19 mouse cellular contexts compared by ENCODE assay signal in genomic region chr17:24861785-24862184, GRCm38 (mm10). TPM values are rescaled to one million over a fixed set of nuclear protein-coding genes. Genes with fewer than 3 reads are reported as not detected.
"Had no signal": no experiment of that assay in that cellular context is flagged by ENCODE, and none has a peak within 500 bp of the region (broad histone marks: within the 10 kb centered on the region; RNA-seq: fewer than 3 reads in every experiment).

No protein-coding gene starts in this region.

- H3K9ac ChIP-seq: neural tube, embryonic 12.5 days; neural tube, embryonic 13.5 days; neural tube, embryonic 15.5 days; stomach, embryonic 15.5 days had no signal

- H3K9me3 ChIP-seq: neural tube, embryonic 12.5 days; neural tube, embryonic 13.5 days; neural tube, embryonic 15.5 days; stomach, embryonic 15.5 days had no signal

- H3K4me1 ChIP-seq: neural tube, embryonic 12.5 days; neural tube, embryonic 13.5 days; neural tube, embryonic 15.5 days; stomach, embryonic 15.5 days had no signal

- H3K27me3 ChIP-seq: neural tube, embryonic 12.5 days; neural tube, embryonic 13.5 days; neural tube, embryonic 15.5 days; stomach, embryonic 15.5 days had no signal

- H3K27ac ChIP-seq: neural tube, embryonic 12.5 days; neural tube, embryonic 13.5 days; neural tube, embryonic 15.5 days; stomach, embryonic 15.5 days; stomach, postnatal 0 days had no signal

- H3K4me3 ChIP-seq: neural tube, embryonic 12.5 days; neural tube, embryonic 13.5 days; neural tube, embryonic 15.5 days; stomach, embryonic 15.5 days had no signal

- DNase-seq: retina, postnatal 1 day; right cerebral cortex, adult 18-20 months; right cerebral cortex, postnatal 14 days; right cerebral cortex, postnatal 25 days; right cerebral cortex, postnatal 4 days; spleen, adult 18-20 months; thymus, adult 18-20 months; thymus, adult 2 months; thymus, postnatal 14 days; thymus, postnatal 25 days; thymus, postnatal 36 days; thymus, postnatal 4 days had no signal

- H3K4me2 ChIP-seq: neural tube, embryonic 12.5 days; neural tube, embryonic 13.5 days; neural tube, embryonic 15.5 days; stomach, embryonic 15.5 days had no signal

RNA-seq across cellular contexts. Expression of gene Igfals, which starts 4.0 kb away (rescaled TPM):
- total RNA-seq: neutrophil, adult 5-6 weeks had no signal
- polyA plus RNA-seq: neural tube, embryonic 13.5 days; neural tube, embryonic 14.5 days had no signal
